Mouse (Mus musculus) hindbrain, embryonic 11.5 days (tissue): ENCODE data around the gene Rgs6. TPM values are rescaled to one million over a fixed set of nuclear protein-coding genes. Genes with fewer than 3 reads are reported as not detected.

ENCODE experiments used
- ATAC-seq: fragments of 200-750 bp; cut with Nextera tagmentation; 2 replicates; pipeline ENCODE4 v1.8.0; 2017; ENCODE audit warnings: mild to moderate bottlenecking, moderate TSS enrichment, moderate library complexity; ENCODE audit not compliant: low FRiP score
- DNase-seq: peaks from one replicate; pipeline ENCODE4 v3.0.0-alpha.2; 2015; ENCODE audit warnings: low spot score
- H3K27ac ChIP-seq: fragments of 300-500 bp; sonication (generic); 2 replicates; pipeline ENCODE4 v1.5.1; 2014; ENCODE audit warnings: mild to moderate bottlenecking, low read depth, low read length
- H3K27me3 ChIP-seq: fragments of 300-500 bp; sonication (generic); 2 replicates; pipeline ENCODE4 v1.6.1; 2014; ENCODE audit warnings: mild to moderate bottlenecking, low read length, moderate library complexity, mixed read lengths; ENCODE audit not compliant: control insufficient read depth, insufficient read depth
- H3K36me3 ChIP-seq: fragments of 300-500 bp; sonication (generic); 2 replicates; pipeline ENCODE4 v1.6.1; 2014; ENCODE audit warnings: mild to moderate bottlenecking, low read length, moderate library complexity, mixed read lengths; ENCODE audit not compliant: control insufficient read depth, insufficient read depth
- H3K4me1 ChIP-seq: fragments of 300-500 bp; sonication (generic); replicated peaks from 2 replicates; pipeline ENCODE4 v1.6.1; 2014; ENCODE audit warnings: low read length, mixed read lengths; ENCODE audit not compliant: control insufficient read depth, insufficient read depth
- H3K4me2 ChIP-seq: fragments of 300-500 bp; sonication (generic); replicated peaks from 2 replicates; pipeline ENCODE4 v1.6.1; 2014; ENCODE audit warnings: mild to moderate bottlenecking, low read depth, low read length
- H3K4me3 ChIP-seq: fragments of 300-500 bp; sonication (generic); 2 replicates; pipeline ENCODE4 v1.5.1; 2014; ENCODE audit warnings: low read depth, low read length
- H3K9ac ChIP-seq: fragments of 300-500 bp; sonication (generic); 2 replicates; pipeline ENCODE4 v1.6.1; 2014; ENCODE audit warnings: low read depth, low read length
- H3K9me3 ChIP-seq: fragments of 300-500 bp; sonication (generic); 2 replicates; pipeline ENCODE4 v1.6.1; 2016; ENCODE audit warnings: low read length; ENCODE audit not compliant: control insufficient read depth
- WGBS: fragments of 180-500 bp; shearing (Covaris S2); extraction: QIAGEN DNeasy Blood & Tissue Kit; methylation state at CpG from one replicate; pipeline ENCODE4 v1.1.7; 2014; 5-methylcytosine and 5-hydroxymethylcytosine counted together
- polyA plus RNA-seq: library from polyadenylated mRNA; unstranded; fragments of >200 nt; fragmentation: Nextera tagmentation; extraction: Ambion mirVana; gene quantifications from 2 replicates; pipeline ENCODE4 v1.2.1, GENCODE M21; 2014

Gene Rgs6
- polyA plus RNA-seq, 1 experiment from 2014 or later = 0.22 TPM

DNA sequence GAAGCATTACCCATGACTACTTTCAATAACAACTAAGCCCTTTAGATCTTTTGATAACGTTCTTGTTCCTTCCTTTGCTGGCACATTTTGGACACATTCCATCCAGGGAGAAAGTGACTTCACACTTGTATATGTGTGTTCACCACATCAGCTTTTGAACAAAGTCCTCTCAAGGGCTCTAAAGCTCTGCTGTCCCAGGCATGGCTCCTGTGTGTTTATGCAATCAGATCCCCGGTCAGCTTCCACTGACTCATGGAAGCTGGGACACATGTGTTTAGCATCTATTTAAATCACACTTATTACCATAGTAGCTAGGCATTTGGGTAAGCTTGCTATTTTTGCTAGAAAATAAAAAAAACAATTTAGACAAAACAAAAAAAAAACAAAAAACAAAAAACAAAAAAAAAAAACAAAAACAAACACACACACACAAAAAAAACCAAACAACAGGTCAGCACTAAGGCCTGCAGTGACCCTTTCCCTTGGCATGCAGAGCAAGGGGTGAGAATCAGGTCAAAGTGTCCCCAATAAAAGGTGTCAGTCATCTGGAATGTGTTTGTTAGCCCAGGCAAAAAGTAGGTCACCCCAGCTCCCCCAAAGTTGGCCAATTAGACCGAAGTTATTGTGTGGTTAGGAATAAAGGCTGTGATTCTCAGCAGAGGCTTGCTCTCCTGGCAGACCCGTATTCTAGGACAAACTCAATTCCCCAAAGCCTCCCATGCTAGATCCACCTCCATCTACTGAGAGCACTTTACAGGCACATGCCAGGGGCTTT is 267.4 kb downstream of the Rgs6 start:
- Histone ChIP-seq H3K36me3 (no peaks in the 10 kb centered on the region), H3K27ac (no peak overlapping the region), H3K9ac (no peak overlapping the region), H3K4me3 (no peak overlapping the region), H3K27me3 (no peaks in the 10 kb centered on the region), H3K4me2 (no peak overlapping the region), H3K9me3 (no peaks in the 10 kb centered on the region), H3K4me1 (no peaks in the 10 kb centered on the region)
- DNase-seq (no peak), ATAC-seq (no peak)
- 75% methylated on average over 4 of the region's 4 CpGs for WGBS

GRCm38 (mm10) chr12:82865686-82866085 is 277.6 kb downstream of the Rgs6 start:
- no peak overlapping the region for H3K9ac ChIP-seq
- no peak overlapping the region for H3K4me2 ChIP-seq
- no peak overlapping the region for H3K4me3 ChIP-seq
- no peaks in the 10 kb centered on the region for H3K27me3 ChIP-seq
- ATAC-seq (no peak), DNase-seq (no peak)
- no peak overlapping the region for H3K27ac ChIP-seq
- no peaks in the 10 kb centered on the region for H3K36me3 ChIP-seq
- H3K4me1 ChIP-seq = no peaks in the 10 kb centered on the region
- 62% methylated on average over 2 of the region's 2 CpGs for WGBS
- no peaks in the 10 kb centered on the region for H3K9me3 ChIP-seq

DNA sequence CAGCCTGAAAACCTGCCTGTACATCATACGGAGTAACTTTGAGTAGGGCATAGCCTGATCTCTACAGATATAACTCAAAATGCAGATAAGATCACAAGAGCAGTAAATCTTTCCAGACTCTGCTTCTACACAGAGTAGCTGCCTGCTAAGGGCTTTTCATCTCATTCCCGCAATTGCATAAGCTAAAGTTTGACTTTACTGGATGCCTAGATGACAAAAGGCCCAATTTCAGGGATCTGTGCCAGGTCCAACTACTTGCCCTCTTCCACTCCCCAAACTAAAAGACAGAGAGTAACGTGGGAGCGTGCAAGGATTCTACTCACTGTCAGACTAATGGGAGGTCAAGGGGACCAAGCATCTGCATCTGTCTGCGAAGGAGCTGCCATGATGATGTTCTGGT is 292.6 kb downstream of the Rgs6 start:
- no peak overlapping the region for H3K27ac ChIP-seq
- H3K4me3 ChIP-seq = no peak overlapping the region
- no peak for DNase-seq
- WGBS = 90% methylated on average over 5 of the region's 5 CpGs
- no peaks in the 10 kb centered on the region for H3K27me3 ChIP-seq
- no peak overlapping the region for H3K4me2 ChIP-seq
- H3K4me1 ChIP-seq = no peaks in the 10 kb centered on the region
- H3K36me3 ChIP-seq = no peaks in the 10 kb centered on the region
- H3K9ac ChIP-seq = no peak overlapping the region
- ATAC-seq = no peak
- H3K9me3 ChIP-seq = no peaks in the 10 kb centered on the region

DNA sequence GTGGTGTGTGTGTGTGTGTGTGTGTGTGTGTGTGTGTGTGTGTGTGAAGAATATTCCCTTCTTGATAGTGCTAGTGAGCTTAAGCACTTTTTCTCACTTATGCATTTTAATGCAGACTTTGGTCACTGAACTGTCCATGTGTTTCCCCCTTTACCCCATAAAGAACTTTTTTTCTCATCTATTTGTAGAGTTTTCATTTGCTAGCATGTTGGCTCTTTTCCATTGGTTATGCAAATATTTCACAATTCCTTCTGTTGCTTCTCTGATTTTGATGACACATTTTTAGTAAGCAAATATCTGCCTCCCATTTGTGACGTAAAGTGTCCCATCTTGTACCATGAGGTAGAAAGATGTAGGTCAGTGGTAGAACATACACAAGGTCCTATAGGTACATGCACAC is 295.0 kb downstream of the Rgs6 start:
- H3K27ac ChIP-seq = no peak overlapping the region
- H3K4me1 ChIP-seq = no peaks in the 10 kb centered on the region
- no peak for DNase-seq
- no peak for ATAC-seq
- no peaks in the 10 kb centered on the region for H3K36me3 ChIP-seq
- H3K4me2 ChIP-seq = no peak overlapping the region
- H3K27me3 ChIP-seq = no peaks in the 10 kb centered on the region
- no peak overlapping the region for H3K4me3 ChIP-seq
- no peaks in the 10 kb centered on the region for H3K9me3 ChIP-seq
- WGBS = 76% methylated on average over 1 of the region's 1 CpGs
- no peak overlapping the region for H3K9ac ChIP-seq

DNA sequence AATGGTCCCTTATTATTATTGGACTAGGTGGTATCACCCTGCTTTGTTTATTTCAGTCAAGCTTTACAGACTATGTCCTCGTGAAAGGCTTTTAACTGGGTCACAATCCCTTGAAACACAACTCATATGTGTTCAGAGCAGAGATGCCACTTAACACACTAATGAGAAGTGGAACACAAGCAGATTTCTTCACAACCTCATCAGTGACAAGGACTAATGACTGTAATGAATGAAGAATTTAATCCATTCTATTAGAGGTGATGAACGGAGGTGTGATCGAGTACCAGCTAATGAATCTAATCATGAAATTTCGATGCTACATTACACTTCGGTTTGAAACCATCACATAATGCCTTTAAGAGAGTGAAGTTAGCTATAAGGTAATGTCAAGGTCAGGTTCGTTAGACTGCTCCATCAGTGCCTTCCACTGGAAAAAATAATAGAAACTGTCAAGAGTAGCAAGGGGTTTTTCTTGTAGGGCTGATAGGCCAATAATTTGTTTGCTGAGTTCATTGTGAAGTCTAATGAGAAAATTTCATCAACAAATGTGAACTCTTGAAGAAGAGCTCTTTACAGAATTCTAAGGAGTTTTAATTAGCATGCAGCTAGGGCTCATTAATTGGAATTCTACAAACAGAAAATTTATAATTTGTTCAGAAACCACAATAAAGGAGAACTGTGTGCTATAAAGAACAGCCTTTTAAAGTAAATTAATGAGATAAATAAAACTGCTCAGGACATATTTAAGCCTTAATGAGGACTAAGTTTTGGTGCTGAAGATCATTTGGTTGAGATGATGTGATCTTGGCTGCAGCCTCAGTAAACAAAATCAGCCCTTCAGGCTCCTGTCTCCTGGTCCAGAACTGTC is 307.1 kb downstream of the Rgs6 start:
- Histone ChIP-seq H3K4me2 (no peak overlapping the region), H3K9me3 (no peaks in the 10 kb centered on the region), H3K4me3 (no peak overlapping the region), H3K27ac (no peak overlapping the region), H3K36me3 (no peaks in the 10 kb centered on the region), H3K4me1 (no peaks in the 10 kb centered on the region), H3K27me3 (no peaks in the 10 kb centered on the region), H3K9ac (no peak overlapping the region)
- WGBS = 89% methylated on average over 6 of the region's 6 CpGs
- ATAC-seq (no peak), DNase-seq (no peak)

GRCm38 (mm10) chr12:82905773-82906172 is 317.7 kb downstream of the Rgs6 start:
- WGBS = 58% methylated on average over 1 of the region's 1 CpGs
- no peaks in the 10 kb centered on the region for H3K4me1 ChIP-seq
- no peak overlapping the region for H3K9ac ChIP-seq
- no peaks in the 10 kb centered on the region for H3K9me3 ChIP-seq
- H3K36me3 ChIP-seq = no peaks in the 10 kb centered on the region
- no peak overlapping the region for H3K4me3 ChIP-seq
- DNase-seq (no peak), ATAC-seq (no peak)
- no peak overlapping the region for H3K27ac ChIP-seq
- H3K27me3 ChIP-seq = no peaks in the 10 kb centered on the region
- no peak overlapping the region for H3K4me2 ChIP-seq

GRCm38 (mm10) chr12:82910846-82911245 is 322.8 kb downstream of the Rgs6 start:
- H3K27ac ChIP-seq = no peak overlapping the region
- no peaks in the 10 kb centered on the region for H3K4me1 ChIP-seq
- no peak for ATAC-seq
- H3K36me3 ChIP-seq = no peaks in the 10 kb centered on the region
- no peak overlapping the region for H3K4me3 ChIP-seq
- no peaks in the 10 kb centered on the region for H3K27me3 ChIP-seq
- H3K4me2 ChIP-seq = no peak overlapping the region
- H3K9me3 ChIP-seq = no peaks in the 10 kb centered on the region
- WGBS = 85% methylated on average over 2 of the region's 2 CpGs
- DNase-seq = no peak
- H3K9ac ChIP-seq = no peak overlapping the region

DNA sequence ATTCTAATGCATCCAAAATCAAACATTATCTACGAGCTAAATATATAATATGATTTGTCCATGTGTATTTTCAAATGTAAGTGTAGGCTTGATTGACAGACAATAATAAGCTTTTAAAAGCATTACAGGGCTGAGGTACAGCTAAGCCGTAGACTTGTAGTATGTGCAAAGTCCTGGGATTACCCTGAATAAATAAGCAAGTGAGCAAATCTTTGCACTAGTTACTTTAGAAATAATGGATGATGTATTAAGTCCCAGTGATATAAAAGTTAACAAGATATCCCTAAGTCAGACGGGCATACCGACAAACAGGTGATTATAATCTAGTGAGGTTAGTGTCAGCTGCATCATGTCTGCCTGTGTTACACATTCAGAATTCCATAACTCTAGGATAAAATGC is 326.0 kb downstream of the Rgs6 start:
- Histone ChIP-seq H3K4me3 (no peak overlapping the region), H3K4me1 (no peaks in the 10 kb centered on the region)

DNA sequence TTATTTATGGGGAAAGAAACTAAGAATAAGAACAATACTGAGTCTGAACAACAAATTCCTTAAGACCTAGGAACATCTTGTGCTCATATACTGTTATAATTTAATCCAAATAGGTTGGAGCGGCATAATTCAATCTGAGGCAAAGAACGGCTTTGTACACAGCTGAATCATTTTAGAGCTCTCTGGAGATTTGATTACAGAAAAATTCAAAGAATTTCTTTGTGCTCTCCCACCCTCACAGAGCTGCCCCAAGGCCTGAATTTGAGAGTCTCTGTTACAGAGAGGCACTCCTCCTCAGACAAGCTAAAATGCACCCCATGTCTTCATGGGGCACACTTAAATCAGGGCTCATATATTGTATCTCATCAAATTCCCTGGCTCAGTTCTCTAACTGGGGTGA is 332.1 kb downstream of the Rgs6 start:
- Histone ChIP-seq H3K9me3 (no peaks in the 10 kb centered on the region), H3K4me3 (no peak overlapping the region), H3K27me3 (no peaks in the 10 kb centered on the region), H3K4me2 (no peak overlapping the region), H3K9ac (no peak overlapping the region), H3K27ac (no peak overlapping the region), H3K36me3 (no peaks in the 10 kb centered on the region), H3K4me1 (no peaks in the 10 kb centered on the region)
- WGBS = 80% methylated on average over 2 of the region's 2 CpGs
- no peak for DNase-seq
- no peak for ATAC-seq

More for the DNA sequence above, 326.0 kb downstream of the Rgs6 start:
- no peak overlapping the region for H3K27ac ChIP-seq
- H3K4me2 ChIP-seq = no peak overlapping the region
- H3K27me3 ChIP-seq = no peaks in the 10 kb centered on the region
- DNase-seq = no peak
- H3K9ac ChIP-seq = no peak overlapping the region
- no peaks in the 10 kb centered on the region for H3K36me3 ChIP-seq
- WGBS = 88% methylated on average over 4 of the region's 4 CpGs
- no peak for ATAC-seq
- H3K9me3 ChIP-seq = no peaks in the 10 kb centered on the region
